Mouse (Mus musculus): ENCODE data around the gene Ppm1l. TPM values are rescaled to one million over a fixed set of nuclear protein-coding genes. Genes with fewer than 3 reads are reported as not detected.

Gene Ppm1l
- polyA plus RNA-seq, 1 experiment: 11.4 TPM

DNA sequence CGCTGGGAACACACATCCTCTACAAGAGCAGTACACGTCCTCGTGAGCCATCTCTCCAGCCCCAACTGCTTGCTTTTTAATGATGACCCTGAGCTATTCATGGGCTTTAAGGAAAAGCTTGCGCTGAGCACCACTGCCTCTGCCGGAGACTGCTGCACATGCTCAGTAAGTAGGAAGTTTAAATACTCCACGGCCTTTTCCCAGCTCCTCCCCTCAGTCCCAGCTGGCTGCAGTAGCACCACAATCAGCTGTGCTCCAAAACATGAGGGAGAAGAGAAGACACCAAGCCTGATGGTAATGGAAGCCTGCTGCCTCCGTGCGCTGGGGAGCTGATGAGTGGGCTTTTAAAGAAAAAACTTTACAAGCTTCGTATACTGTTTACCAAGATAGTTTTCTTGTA, 277.4 kb downstream of the Ppm1l start:
- H3K4me3 ChIP-seq (ENCODE audit: insufficient read depth, low read length): no peak overlapping the region
- no peak overlapping the region for H3K27ac ChIP-seq (ENCODE audit: insufficient read depth, low read length)
- TF ChIP-seq CTCF (IDR thresholded peaks at IDR 0.05; ENCODE audit: borderline replicate concordance, insufficient read depth, low read length): no peak
- TF ChIP-seq POLR2A (IDR thresholded peaks at IDR 0.05; ENCODE audit: low read depth, low read length): no peak
- H3K4me1 ChIP-seq (ENCODE audit: control insufficient read depth, insufficient read depth, low read length): no peaks in the 10 kb centered on the region; the same call in 1 of the 2 replicates

DNA sequence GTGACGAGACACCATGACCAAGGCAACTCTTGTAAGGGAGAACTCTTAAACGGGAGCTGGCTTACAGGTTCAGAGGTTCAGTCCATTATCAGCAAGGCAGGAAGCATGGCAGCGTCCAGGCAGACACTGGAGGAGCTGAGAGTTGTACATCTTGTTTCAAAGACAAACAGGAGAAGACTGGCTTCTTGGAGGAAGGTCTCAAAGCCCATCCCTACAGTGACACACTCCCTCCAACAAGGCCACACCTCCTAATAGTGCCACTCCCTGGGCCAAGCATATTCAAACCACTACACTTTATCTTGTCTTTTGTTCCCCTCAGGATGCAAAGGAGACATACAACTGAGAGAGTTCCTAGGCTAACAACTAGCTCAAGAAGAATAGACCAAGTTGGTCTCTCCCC, 279.5 kb downstream of the Ppm1l start:
- TF ChIP-seq CTCF (IDR thresholded peaks at IDR 0.05; ENCODE audit: borderline replicate concordance, insufficient read depth, low read length) (no peak), POLR2A (IDR thresholded peaks at IDR 0.05; ENCODE audit: low read depth, low read length) (no peak)
- no peak overlapping the region for H3K27ac ChIP-seq (ENCODE audit: insufficient read depth, low read length)
- no peaks in the 10 kb centered on the region; the same call in 1 of the 2 replicates for H3K4me1 ChIP-seq (ENCODE audit: control insufficient read depth, insufficient read depth, low read length)
- no peak overlapping the region for H3K4me3 ChIP-seq (ENCODE audit: insufficient read depth, low read length)

DNA sequence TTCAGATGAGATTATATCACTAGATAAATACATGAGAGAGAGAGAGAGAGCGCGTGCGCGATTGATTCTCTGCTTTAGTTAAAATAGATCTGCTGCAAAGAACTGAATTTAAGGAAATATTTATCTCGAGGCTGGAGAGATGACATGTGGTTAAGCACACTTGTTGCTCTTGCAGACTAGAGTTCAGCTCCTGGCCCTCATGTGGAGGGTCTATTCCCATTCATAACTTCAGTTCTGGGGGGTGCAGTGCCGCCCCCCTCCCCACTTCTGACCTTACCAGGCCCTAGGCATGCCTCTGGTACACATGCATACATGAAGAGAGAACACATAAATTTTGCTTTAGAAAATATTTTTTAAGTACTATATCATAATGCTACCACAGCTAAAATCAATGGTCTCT, 280.6 kb downstream of the Ppm1l start:
- Histone ChIP-seq H3K4me1 (ENCODE audit: control insufficient read depth, insufficient read depth, low read length) (no peaks in the 10 kb centered on the region; the same call in 1 of the 2 replicates), H3K4me3 (ENCODE audit: insufficient read depth, low read length) (peak overlapping the region; percentile 64), H3K27ac (ENCODE audit: insufficient read depth, low read length) (peak overlapping the region; percentile 49; the same call in 1 of the 2 replicates)
- no peak for TF ChIP-seq CTCF (IDR thresholded peaks at IDR 0.05; ENCODE audit: borderline replicate concordance, insufficient read depth, low read length)
- no peak for TF ChIP-seq POLR2A (IDR thresholded peaks at IDR 0.05; ENCODE audit: low read depth, low read length)

DNA sequence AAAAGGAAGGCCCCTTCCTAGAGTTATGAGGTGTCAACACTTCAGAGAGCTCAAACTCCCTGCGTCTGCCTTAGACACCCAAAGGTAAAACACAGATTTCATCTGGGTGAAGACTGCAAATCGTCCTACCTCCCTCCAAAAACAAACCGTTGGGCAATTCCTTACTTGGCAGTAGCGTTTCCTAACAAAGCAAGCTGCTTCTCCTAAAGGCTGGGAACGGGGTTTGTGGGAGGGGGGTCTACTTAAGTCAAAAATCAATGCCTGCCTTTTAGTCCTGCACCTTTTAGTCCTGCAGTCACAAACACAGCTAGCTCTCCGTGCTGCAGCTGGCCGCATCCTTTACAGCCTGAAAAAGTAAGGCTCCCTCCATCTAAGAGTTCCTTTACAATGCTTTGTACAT, 281.2 kb downstream of the Ppm1l start:
- Histone ChIP-seq H3K4me1 (ENCODE audit: control insufficient read depth, insufficient read depth, low read length) (no peaks in the 10 kb centered on the region; the same call in 1 of the 2 replicates), H3K27ac (ENCODE audit: insufficient read depth, low read length) (peak overlapping the region; percentile 49), H3K4me3 (ENCODE audit: insufficient read depth, low read length) (peak overlapping the region; percentile 64)
- TF ChIP-seq POLR2A (IDR thresholded peaks at IDR 0.05; ENCODE audit: low read depth, low read length) (no peak), CTCF (IDR thresholded peaks at IDR 0.05; ENCODE audit: borderline replicate concordance, insufficient read depth, low read length) (no peak)

DNA sequence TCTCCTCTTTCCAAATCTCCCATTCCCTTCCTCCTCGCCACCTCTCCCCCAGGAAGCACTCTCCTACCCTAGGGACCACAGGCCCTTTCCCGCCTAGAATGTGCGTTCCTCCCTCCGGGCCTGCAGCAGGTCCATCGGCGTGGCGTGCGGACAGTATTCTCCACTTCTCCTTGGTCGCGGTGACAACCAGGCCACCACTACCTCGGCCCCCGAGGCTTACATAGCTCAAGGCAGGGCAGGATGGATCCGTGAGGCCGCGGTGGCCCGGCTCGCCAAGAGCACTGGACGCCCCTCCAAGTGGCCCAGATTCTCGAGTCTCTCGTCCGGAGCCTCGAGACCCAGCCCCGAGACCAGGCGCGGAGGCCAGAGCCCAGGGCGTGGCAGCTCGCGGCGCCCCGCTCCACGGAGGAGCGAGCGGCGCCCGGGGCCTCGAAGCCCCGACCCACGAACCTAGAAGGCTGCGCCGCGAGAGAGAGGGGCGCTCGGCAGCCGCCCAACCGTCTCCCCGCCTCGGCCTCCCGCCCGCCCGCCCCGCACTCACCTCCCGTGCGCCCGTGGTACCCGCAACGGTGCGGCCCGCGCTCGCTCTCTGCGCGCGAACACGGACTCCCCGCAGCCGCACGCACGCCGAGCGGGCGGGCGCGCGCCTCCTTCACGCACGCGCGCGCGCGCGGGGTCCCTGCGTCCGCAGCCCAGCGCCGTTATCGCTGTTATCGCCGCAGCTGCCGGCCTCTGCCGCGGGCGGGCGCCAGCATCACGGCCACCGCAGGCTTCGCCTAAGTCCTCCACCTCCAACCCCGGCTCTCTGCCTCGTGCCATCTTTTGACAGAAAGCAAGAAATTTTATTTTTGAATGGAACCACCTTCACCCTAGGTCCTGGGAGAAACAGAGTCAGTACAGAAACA, 281.9 kb downstream of the Ppm1l start, which contains the start of gene B3galnt1:
Gene B3galnt1 (minus strand): TSS at position 700 of the 905 bp plus-strand sequence.
- no peaks in the 10 kb centered on the region; the same call in 1 of the 2 replicates for H3K4me1 ChIP-seq (ENCODE audit: control insufficient read depth, insufficient read depth, low read length)
- peak within 1 kb of the TSS; percentile 49 for H3K27ac ChIP-seq (ENCODE audit: insufficient read depth, low read length)
- H3K4me3 ChIP-seq (ENCODE audit: insufficient read depth, low read length): peak within 1 kb of the TSS; percentile 64
- peak; percentile 46; the same call in 1 of the 2 replicates for TF ChIP-seq POLR2A (IDR thresholded peaks at IDR 0.05; ENCODE audit: low read depth, low read length)
- no peak for TF ChIP-seq CTCF (IDR thresholded peaks at IDR 0.05; ENCODE audit: borderline replicate concordance, insufficient read depth, low read length)

DNA sequence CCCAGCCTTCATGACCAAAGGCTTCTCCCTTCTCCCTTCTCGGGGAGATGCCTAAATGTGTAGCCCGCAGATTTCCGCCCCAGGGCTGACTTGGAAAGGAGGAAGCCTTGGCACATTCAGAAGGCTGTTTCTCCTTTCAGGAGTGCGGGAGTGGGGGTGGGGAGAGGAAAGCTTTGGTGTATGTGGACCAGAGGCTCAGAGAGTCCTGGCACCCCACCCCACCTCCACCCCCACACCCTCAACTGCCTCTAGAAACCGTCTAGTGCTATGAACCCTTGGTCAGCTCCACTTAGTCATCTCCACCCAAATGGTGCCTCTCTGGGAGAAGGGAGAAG, 282.5 kb downstream of the Ppm1l start:
- TF ChIP-seq POLR2A (IDR thresholded peaks at IDR 0.05; ENCODE audit: low read depth, low read length): 0 out of 2 replicates have a peak, but pooled peaks have one; percentile 19
- no peak for TF ChIP-seq CTCF (IDR thresholded peaks at IDR 0.05; ENCODE audit: borderline replicate concordance, insufficient read depth, low read length)
- H3K27ac ChIP-seq (ENCODE audit: insufficient read depth, low read length): peak overlapping the region; percentile 43; the same call in 1 of the 2 replicates

DNA sequence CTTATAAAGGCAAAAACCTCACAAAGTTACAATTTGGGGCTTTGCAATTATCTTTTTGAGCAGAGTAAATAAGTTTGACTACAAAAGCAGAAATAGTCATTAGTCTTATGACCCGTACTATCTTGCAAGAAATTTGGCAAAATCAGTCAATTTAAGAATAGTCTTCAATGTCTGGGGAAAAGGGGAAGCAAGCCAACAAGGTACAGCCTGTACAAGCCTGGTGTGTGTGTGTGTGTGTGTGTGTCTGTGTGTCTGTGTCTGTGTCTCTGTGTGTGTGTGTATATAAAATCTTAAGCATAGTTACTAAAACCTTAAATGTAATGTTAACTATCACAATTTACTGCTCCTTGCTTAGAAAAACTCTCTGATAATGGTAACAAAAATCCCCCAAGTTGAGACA, 290.3 kb downstream of the Ppm1l start:
- no peaks in the 10 kb centered on the region for H3K4me1 ChIP-seq (ENCODE audit: control insufficient read depth, insufficient read depth, low read length)
- no peak for TF ChIP-seq CTCF (IDR thresholded peaks at IDR 0.05; ENCODE audit: borderline replicate concordance, insufficient read depth, low read length)
- no peak for TF ChIP-seq POLR2A (IDR thresholded peaks at IDR 0.05; ENCODE audit: low read depth, low read length)
- H3K27ac ChIP-seq (ENCODE audit: insufficient read depth, low read length): no peak overlapping the region
- H3K4me3 ChIP-seq (ENCODE audit: insufficient read depth, low read length): no peak overlapping the region

More for the DNA sequence above, 282.5 kb downstream of the Ppm1l start:
- Histone ChIP-seq H3K4me1 (ENCODE audit: control insufficient read depth, insufficient read depth, low read length) (no peaks in the 10 kb centered on the region; the same call in 1 of the 2 replicates), H3K4me3 (ENCODE audit: insufficient read depth, low read length) (peak overlapping the region; percentile 64)

DNA sequence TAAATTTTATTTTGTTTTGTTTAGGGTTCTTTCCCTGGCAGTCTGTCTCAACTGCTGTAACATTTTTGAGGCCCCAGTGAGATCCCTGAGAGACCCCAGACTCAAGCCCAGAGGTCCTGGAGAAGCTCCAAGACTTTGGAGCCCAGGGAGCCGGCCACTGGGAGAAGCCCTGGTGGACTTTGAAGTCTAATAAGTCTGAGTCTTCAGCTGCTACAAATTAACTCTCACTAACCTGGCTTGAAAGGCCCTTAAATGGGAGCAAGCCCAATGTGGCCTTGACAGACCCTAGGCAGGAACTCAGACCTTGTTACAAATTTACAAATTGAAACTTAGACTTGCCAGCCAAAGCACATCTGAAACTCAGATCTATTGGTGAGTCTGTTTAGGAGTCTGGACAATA, 290.8 kb downstream of the Ppm1l start:
- no peak for TF ChIP-seq CTCF (IDR thresholded peaks at IDR 0.05; ENCODE audit: borderline replicate concordance, insufficient read depth, low read length)
- no peak for TF ChIP-seq POLR2A (IDR thresholded peaks at IDR 0.05; ENCODE audit: low read depth, low read length)
- Histone ChIP-seq H3K4me1 (ENCODE audit: control insufficient read depth, insufficient read depth, low read length) (no peaks in the 10 kb centered on the region), H3K4me3 (ENCODE audit: insufficient read depth, low read length) (no peak overlapping the region), H3K27ac (ENCODE audit: insufficient read depth, low read length) (no peak overlapping the region)

DNA sequence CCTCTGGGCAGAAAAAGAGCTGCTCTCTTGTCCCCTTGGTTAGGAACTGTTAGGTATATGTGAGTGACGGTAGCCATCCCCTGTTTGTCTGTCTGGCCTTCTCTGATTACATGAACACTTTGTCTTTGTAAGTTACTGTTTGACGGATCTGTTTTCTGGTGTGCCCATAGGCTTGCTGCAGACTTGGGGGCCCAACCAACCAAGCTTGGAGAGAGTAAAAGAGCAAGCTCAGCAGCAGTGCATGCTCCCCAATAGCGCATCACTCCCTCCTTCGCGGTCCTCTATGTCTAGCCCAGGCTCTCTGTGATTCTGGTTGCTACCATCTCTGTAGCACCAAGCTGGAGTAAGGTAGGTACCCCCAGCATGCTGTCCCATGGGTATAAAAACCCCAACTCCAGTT, 291.2 kb downstream of the Ppm1l start:
- Histone ChIP-seq H3K27ac (ENCODE audit: insufficient read depth, low read length) (no peak overlapping the region), H3K4me1 (ENCODE audit: control insufficient read depth, insufficient read depth, low read length) (no peaks in the 10 kb centered on the region), H3K4me3 (ENCODE audit: insufficient read depth, low read length) (no peak overlapping the region)
- TF ChIP-seq POLR2A (IDR thresholded peaks at IDR 0.05; ENCODE audit: low read depth, low read length) (no peak), CTCF (IDR thresholded peaks at IDR 0.05; ENCODE audit: borderline replicate concordance, insufficient read depth, low read length) (no peak)

Other genes with a start within 250 kb of the Ppm1l start
- gene Kpna4, start 189.7 kb upstream of the Ppm1l start, polyA plus RNA-seq (2011; ENCODE audit: insufficient read length, low read depth, missing spikeins): 77.8 and 91.2 TPM in 2 replicates
- gene Arl14, start 94.4 kb upstream of the Ppm1l start, polyA plus RNA-seq (2011; ENCODE audit: insufficient read length, low read depth, missing spikeins): not detected in 2 replicates